Mouse (Mus musculus): ENCODE data around the gene Nrxn3. TPM values are rescaled to one million over a fixed set of nuclear protein-coding genes. Genes with fewer than 3 reads are reported as not detected.

Nrxn3 gene
- polyA plus RNA-seq, 1 experiment from 2014 or later, result 29.2 TPM

GRCm38 (mm10) chr12:89134333-89134732, 411.7 kb downstream of the Nrxn3 start:
- Histone ChIP-seq H3K36me3 (ENCODE audit: control insufficient read depth, insufficient read depth, low read length) (no peaks in the 10 kb centered on the region), H3K27me3 (ENCODE audit: control insufficient read depth, insufficient read depth, low read length) (no peaks in the 10 kb centered on the region), H3K4me1 (ENCODE audit: control insufficient read depth, insufficient read depth, low read length) (no peaks in the 10 kb centered on the region), H3K9ac (ENCODE audit: low read length) (no peak overlapping the region), H3K4me2 (ENCODE audit: low read depth) (no peak overlapping the region), H3K27ac (ENCODE audit: low read depth, low read length) (no peak overlapping the region), H3K9me3 (ENCODE audit: control insufficient read depth, low read length) (no peaks in the 10 kb centered on the region), H3K4me3 (ENCODE audit: low read depth, low read length) (no peak overlapping the region)
- DNase-seq (ENCODE audit: low spot score) (no peak), ATAC-seq (ENCODE audit: insufficient read depth, low FRiP score, low TSS enrichment) (no peak)
- WGBS, result 90% methylated on average over 2 of the region's 2 CpGs

- no peak overlapping the region for H3K27ac ChIP-seq (ENCODE audit: low read depth, low read length)
- H3K4me2 ChIP-seq (ENCODE audit: low read depth), result no peak overlapping the region
- H3K9me3 ChIP-seq (ENCODE audit: control insufficient read depth, low read length), result no peaks in the 10 kb centered on the region
- H3K4me3 ChIP-seq (ENCODE audit: low read depth, low read length), result no peak overlapping the region
- H3K27me3 ChIP-seq (ENCODE audit: control insufficient read depth, insufficient read depth, low read length), result no peaks in the 10 kb centered on the region
- ATAC-seq (ENCODE audit: insufficient read depth, low FRiP score, low TSS enrichment), result no peak
- no peaks in the 10 kb centered on the region for H3K4me1 ChIP-seq (ENCODE audit: control insufficient read depth, insufficient read depth, low read length)
- WGBS, result 71% methylated on average over 8 of the region's 8 CpGs
- DNase-seq (ENCODE audit: low spot score), result no peak
- no peaks in the 10 kb centered on the region for H3K36me3 ChIP-seq (ENCODE audit: control insufficient read depth, insufficient read depth, low read length)
- no peak overlapping the region for H3K9ac ChIP-seq (ENCODE audit: low read length)
These were observed 412.2 kb downstream of the Nrxn3 start for GRCm38 (mm10) chr12:89134774-89135307.

DNA sequence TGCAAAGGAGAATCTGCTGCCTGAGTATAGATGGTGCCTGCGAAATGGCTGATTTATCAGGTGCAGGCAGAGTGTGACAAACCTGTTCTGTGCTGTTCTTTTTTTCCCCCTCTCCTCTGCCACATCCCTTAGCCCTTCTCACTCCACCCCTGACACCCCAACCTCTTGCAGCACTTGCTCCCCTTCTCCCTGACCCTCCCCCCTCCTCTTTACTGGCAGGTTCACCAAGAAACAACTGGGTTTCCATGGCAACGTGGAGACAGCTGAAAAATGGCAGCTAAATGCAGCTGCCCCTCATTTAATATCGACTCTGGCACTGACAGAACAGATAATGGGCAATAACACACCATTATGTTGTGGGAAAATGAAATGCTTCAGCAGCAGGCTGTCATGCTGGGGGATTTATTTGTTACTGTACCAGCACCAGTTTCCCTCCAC, 426.3 kb downstream of the Nrxn3 start:
- no peak overlapping the region for H3K9ac ChIP-seq (ENCODE audit: low read length)
- 23% methylated on average over 3 of the region's 3 CpGs for WGBS
- H3K4me3 ChIP-seq (ENCODE audit: low read depth, low read length), result no peak overlapping the region
- ATAC-seq (ENCODE audit: insufficient read depth, low FRiP score, low TSS enrichment) (peak; percentile 80), DNase-seq (ENCODE audit: low spot score) (peak; percentile 68)
- no peaks in the 10 kb centered on the region for H3K9me3 ChIP-seq (ENCODE audit: control insufficient read depth, low read length)
- peaks cover 9% of the 10 kb centered on the region for H3K4me1 ChIP-seq (ENCODE audit: control insufficient read depth, insufficient read depth, low read length)
- peak overlapping the region; percentile 39; the same call in 1 of the 2 replicates for H3K27ac ChIP-seq (ENCODE audit: low read depth, low read length)
- no peaks in the 10 kb centered on the region for H3K36me3 ChIP-seq (ENCODE audit: control insufficient read depth, insufficient read depth, low read length)
- no peaks in the 10 kb centered on the region for H3K27me3 ChIP-seq (ENCODE audit: control insufficient read depth, insufficient read depth, low read length)
- no peak overlapping the region; the same call in 1 of the 2 replicates for H3K4me2 ChIP-seq (ENCODE audit: low read depth)

- Histone ChIP-seq H3K4me2 (ENCODE audit: low read depth) (no peak overlapping the region), H3K9me3 (ENCODE audit: control insufficient read depth, low read length) (no peaks in the 10 kb centered on the region), H3K27me3 (ENCODE audit: control insufficient read depth, insufficient read depth, low read length) (no peaks in the 10 kb centered on the region), H3K4me1 (ENCODE audit: control insufficient read depth, insufficient read depth, low read length) (peaks cover 9% of the 10 kb centered on the region), H3K4me3 (ENCODE audit: low read depth, low read length) (no peak overlapping the region), H3K9ac (ENCODE audit: low read length) (no peak overlapping the region), H3K27ac (ENCODE audit: low read depth, low read length) (0 out of 2 replicates have a peak overlapping the region, but pooled peaks have one; percentile 27), H3K36me3 (ENCODE audit: control insufficient read depth, insufficient read depth, low read length) (no peaks in the 10 kb centered on the region)
- WGBS, result 34% methylated on average over 2 of the region's 2 CpGs
- ATAC-seq (ENCODE audit: insufficient read depth, low FRiP score, low TSS enrichment) (peak; percentile 64), DNase-seq (ENCODE audit: low spot score) (peak; percentile 26)
These were observed 426.8 kb downstream of the Nrxn3 start for GRCm38 (mm10) chr12:89149455-89149854.

DNA sequence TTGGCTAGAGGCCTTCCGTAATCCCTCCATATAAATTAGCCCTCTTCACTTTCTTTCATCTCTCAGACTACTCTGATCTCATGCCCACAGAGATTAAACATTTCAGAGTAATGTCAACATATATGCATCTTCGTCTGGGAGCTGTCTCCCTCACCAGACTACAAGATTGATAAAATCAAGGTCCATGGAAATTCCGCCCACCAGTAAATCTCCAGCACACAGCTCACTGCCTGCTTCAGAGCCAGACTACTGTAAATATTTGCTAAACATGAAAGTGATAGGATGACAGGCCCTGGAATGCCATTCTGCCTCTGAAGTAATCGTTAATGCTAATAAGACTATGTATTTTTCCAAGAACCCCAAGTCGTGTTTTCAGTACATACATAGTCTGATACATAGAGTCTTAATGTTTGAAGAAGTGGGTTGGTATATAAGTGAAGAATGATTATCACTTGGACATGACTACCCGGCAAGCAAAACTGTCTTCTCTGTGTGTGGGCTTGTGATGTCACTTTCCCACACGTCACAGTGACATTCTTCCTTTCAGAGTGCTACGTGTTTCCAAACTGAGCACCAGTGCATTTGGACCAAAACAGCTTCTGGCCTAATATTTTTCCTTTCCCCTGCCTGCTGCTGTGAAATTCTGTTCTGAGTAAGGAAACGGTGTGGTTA, 433.5 kb downstream of the Nrxn3 start:
- Histone ChIP-seq H3K27ac (ENCODE audit: low read depth, low read length) (no peak overlapping the region), H3K4me1 (ENCODE audit: control insufficient read depth, insufficient read depth, low read length) (no peaks in the 10 kb centered on the region), H3K4me3 (ENCODE audit: low read depth, low read length) (no peak overlapping the region), H3K9ac (ENCODE audit: low read length) (no peak overlapping the region), H3K36me3 (ENCODE audit: control insufficient read depth, insufficient read depth, low read length) (no peaks in the 10 kb centered on the region), H3K4me2 (ENCODE audit: low read depth) (no peak overlapping the region), H3K9me3 (ENCODE audit: control insufficient read depth, low read length) (no peaks in the 10 kb centered on the region), H3K27me3 (ENCODE audit: control insufficient read depth, insufficient read depth, low read length) (no peaks in the 10 kb centered on the region)
- ATAC-seq (ENCODE audit: insufficient read depth, low FRiP score, low TSS enrichment) (no peak), DNase-seq (ENCODE audit: low spot score) (no peak)
- WGBS, result 80% methylated on average over 9 of the region's 9 CpGs

GRCm38 (mm10) chr12:89159353-89159752, 436.7 kb downstream of the Nrxn3 start:
- DNase-seq (ENCODE audit: low spot score), result no peak
- H3K4me3 ChIP-seq (ENCODE audit: low read depth, low read length), result no peak overlapping the region
- WGBS, result 69% methylated on average over 8 of the region's 8 CpGs

DNA sequence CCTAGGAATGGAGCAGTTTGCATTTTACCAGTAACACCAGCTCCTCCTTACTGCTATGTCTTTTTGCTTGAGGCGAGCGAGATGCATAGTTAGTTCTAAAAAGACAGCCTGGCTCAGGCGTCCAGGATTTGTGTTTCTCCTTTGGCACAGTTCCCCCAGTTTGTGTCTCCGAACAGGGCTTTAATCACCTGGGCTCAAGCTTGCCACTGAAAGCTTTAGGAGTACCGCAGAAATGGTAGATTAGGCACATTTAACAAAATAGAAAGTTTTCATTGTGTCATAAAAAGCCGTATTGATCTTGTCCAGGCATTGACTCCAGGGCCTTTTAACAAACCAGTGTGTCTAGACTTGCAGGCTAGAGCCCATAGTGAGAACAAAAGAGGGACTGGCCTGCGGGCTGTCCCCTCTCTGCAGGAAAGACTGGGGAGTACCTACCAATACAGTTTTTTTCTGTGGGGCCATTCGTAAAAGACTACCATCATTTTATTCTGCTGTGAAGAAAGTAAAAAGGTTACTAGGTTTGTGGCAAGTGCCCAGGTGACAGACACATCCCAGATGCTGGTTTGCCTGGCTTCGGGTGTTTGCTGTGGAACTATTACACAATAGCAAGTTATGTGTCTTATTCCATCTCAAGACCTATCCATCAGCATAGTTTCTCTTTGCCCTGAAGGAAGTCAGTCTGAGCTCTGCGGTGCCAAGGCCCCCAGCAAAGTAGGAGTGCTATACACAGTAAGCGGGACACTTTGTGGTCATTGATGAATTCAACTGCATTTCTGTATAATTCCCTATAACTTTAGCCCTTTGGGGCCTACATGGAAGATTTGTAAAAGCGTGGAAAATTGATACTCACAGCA, 451.9 kb downstream of the Nrxn3 start:
- no peaks in the 10 kb centered on the region for H3K9me3 ChIP-seq (ENCODE audit: control insufficient read depth, low read length)
- no peak for ATAC-seq (ENCODE audit: insufficient read depth, low FRiP score, low TSS enrichment)
- DNase-seq (ENCODE audit: low spot score), result no peak
- H3K4me2 ChIP-seq (ENCODE audit: low read depth), result no peak overlapping the region
- no peaks in the 10 kb centered on the region for H3K27me3 ChIP-seq (ENCODE audit: control insufficient read depth, insufficient read depth, low read length)
- 47% methylated on average over 12 of the region's 12 CpGs for WGBS
- no peak overlapping the region for H3K4me3 ChIP-seq (ENCODE audit: low read depth, low read length)
- H3K9ac ChIP-seq (ENCODE audit: low read length), result no peak overlapping the region
- H3K4me1 ChIP-seq (ENCODE audit: control insufficient read depth, insufficient read depth, low read length), result 0 out of 2 replicates have a peak, but pooled peaks cover 4% of the 10 kb centered on the region
- H3K27ac ChIP-seq (ENCODE audit: low read depth, low read length), result no peak overlapping the region
- H3K36me3 ChIP-seq (ENCODE audit: control insufficient read depth, insufficient read depth, low read length), result no peaks in the 10 kb centered on the region

More at GRCm38 (mm10) chr12:89159353-89159752, 436.7 kb downstream of the Nrxn3 start:
- ATAC-seq (ENCODE audit: insufficient read depth, low FRiP score, low TSS enrichment), result no peak
- H3K27ac ChIP-seq (ENCODE audit: low read depth, low read length), result no peak overlapping the region
- H3K27me3 ChIP-seq (ENCODE audit: control insufficient read depth, insufficient read depth, low read length), result no peaks in the 10 kb centered on the region
- no peaks in the 10 kb centered on the region for H3K9me3 ChIP-seq (ENCODE audit: control insufficient read depth, low read length)
- H3K4me1 ChIP-seq (ENCODE audit: control insufficient read depth, insufficient read depth, low read length), result no peaks in the 10 kb centered on the region
- H3K36me3 ChIP-seq (ENCODE audit: control insufficient read depth, insufficient read depth, low read length), result no peaks in the 10 kb centered on the region
- H3K9ac ChIP-seq (ENCODE audit: low read length), result no peak overlapping the region
- H3K4me2 ChIP-seq (ENCODE audit: low read depth), result no peak overlapping the region

- H3K27ac ChIP-seq (ENCODE audit: low read depth, low read length), result peak overlapping the region; percentile 56; the same call in 1 of the 2 replicates
- 21% methylated on average over 13 of the region's 13 CpGs for WGBS
- peak; percentile 58 for ATAC-seq (ENCODE audit: insufficient read depth, low FRiP score, low TSS enrichment)
These were observed 457.4 kb downstream of the Nrxn3 start for GRCm38 (mm10) chr12:89179970-89180666.

More at GRCm38 (mm10) chr12:89179970-89180666, 457.4 kb downstream of the Nrxn3 start:
- Histone ChIP-seq H3K9me3 (ENCODE audit: control insufficient read depth, low read length) (no peaks in the 10 kb centered on the region), H3K27me3 (ENCODE audit: control insufficient read depth, insufficient read depth, low read length) (no peaks in the 10 kb centered on the region), H3K4me3 (ENCODE audit: low read depth, low read length) (no peak overlapping the region), H3K4me2 (ENCODE audit: low read depth) (no peak overlapping the region), H3K4me1 (ENCODE audit: control insufficient read depth, insufficient read depth, low read length) (peaks cover 8% of the 10 kb centered on the region), H3K9ac (ENCODE audit: low read length) (no peak overlapping the region), H3K36me3 (ENCODE audit: control insufficient read depth, insufficient read depth, low read length) (no peaks in the 10 kb centered on the region)
- DNase-seq (ENCODE audit: low spot score), result peak; percentile 37
